Mouse (Mus musculus) layer of hippocampus, postnatal 14 days (tissue): ENCODE results near the gene Morn5. TPM values are rescaled to one million over a fixed set of nuclear protein-coding genes. Genes with fewer than 3 reads are reported as not detected.

ENCODE experiments used
- DNase-seq, 2 experiments: peaks; one replicate each; pipeline ENCODE4 v3.0.0; 2021 to 2022; ENCODE audit warnings: low spot score in 2 of 2, mixed read lengths in 1 of 2
- long read RNA-seq, 2 experiments: library from polyadenylated mRNA; stranded (forward); transcript quantifications; one replicate each; pipeline ENCODE4 v2.0.0; 2021
- total RNA-seq, 2 experiments: library from RNA; stranded (reverse); gene quantifications; 2 replicates each; pipeline ENCODE4 v1.2.3; 2021

Gene Morn5
- 1 to 10 TPM; 2.7 to 2.9 TPM for total RNA-seq
- long read RNA-seq, experiment 1, partial matches to known transcripts = 0 of 1 reads
- long read RNA-seq, experiment 1, other reads (novel, unspliced or antisense) = 0 of 1 reads
- long read RNA-seq, experiment 2, partial matches to known transcripts = 1 of 3 reads
- long read RNA-seq, experiment 2, other reads (novel, unspliced or antisense) = 0 of 3 reads

DNA sequence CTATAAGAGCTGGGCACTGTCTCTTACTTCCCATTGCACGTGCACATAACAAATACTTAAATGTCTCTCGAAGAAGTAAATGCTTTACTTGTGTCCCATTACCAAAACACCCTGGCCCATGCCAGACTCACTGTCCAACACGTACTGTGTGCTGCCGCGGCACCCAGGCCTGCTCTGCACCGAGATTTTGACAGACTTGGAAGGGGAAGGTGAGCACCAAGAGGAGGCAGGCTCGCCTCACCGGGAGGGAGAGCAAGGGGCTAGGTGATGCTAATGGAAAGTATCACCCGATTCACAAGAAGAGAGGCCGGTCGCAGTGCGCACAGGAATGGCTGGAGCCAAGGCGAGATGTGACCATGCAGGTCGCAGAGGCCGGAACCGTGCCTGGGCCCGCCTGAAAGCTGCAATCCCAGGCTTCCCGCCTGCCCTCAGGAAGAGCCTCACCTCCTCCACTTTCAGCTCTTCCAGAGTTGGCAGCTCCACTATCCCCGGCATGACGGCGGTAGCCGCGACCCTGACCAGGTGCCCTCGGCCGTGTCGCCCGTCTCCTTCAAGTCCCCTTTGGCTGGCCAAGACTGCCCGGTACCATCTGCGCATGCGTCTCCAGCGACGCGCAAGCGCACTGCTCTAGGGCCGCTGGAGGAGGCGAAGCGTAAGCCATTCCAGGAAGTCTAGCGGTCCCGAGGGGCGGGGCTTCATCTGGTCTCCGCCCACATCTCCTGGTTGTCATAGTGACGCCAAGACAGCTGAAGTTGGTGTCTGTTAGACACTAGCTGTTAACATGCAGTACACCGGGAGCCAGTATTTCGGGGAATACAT, at the start of gene Morn5, which contains the start of gene Ndufa8:
TSS of gene Morn5 (plus strand) at position 711 of the 819 bp plus-strand sequence.
TSS of gene Ndufa8 (minus strand) at position 659 of the 819 bp plus-strand sequence.
- peak; percentile 98 for DNase-seq

DNA sequence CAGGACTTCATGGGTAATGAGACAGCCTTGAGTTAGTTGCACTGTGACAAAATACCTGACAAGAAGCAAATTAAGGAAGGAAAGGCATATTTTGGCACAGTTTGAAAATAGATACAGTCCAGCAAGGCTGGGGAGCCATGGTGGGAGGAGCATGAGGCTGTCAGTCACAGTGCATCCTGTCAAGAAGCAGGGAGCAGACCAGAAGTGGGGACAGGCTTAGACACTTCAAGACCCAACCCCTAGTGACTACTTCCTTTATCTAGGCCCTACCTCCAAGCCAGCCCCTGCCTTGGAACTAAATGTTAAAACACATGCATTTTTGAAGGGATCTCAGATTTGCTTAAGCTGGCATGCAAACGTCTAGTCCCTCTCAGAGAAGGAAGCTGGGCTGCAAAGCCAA, 48.9 kb upstream of the Morn5 start:
- no peak for DNase-seq

DNA sequence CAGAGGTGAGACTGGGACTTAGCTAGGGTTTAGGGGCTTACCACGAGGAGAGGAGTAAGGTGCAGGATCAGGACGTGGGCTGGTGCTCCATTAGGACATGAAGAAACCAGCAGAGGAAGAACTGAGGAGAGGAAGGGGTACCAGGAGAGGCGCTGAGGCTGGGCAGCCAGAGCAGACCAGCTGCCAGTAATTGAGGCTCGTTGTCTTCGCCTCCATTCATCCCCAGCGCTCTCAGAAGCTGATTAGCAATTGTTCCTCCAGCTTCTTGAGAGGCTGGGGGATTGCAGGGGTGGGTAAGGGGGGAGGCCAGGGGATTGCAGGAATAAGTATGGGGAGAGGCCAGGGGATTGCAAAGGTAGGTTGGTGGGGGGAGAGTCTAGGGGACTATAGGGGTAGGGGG, 47.1 kb upstream of the Morn5 start:
- DNase-seq = no peak

DNA sequence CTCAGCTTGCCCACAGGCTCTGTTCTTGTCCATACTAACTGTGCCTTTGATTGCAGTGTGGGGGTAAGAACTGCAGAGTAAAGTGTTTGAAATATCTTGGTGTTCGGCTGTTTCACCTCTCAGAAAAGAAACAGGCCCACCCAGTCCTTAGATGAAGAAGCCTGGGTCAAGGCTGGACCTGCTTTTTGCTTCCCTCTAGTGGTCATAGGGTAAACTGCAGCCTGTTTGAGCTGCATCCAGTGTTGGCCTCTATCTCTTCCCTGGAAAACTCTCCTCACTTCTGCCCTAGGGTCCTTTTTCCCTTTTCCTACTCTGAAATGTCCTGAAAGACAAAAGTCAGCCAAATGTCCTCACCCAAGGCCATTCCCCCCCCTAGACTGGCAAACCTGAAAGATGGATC, 41.2 kb upstream of the Morn5 start:
- peak; percentile 46 to 65 for DNase-seq

DNA sequence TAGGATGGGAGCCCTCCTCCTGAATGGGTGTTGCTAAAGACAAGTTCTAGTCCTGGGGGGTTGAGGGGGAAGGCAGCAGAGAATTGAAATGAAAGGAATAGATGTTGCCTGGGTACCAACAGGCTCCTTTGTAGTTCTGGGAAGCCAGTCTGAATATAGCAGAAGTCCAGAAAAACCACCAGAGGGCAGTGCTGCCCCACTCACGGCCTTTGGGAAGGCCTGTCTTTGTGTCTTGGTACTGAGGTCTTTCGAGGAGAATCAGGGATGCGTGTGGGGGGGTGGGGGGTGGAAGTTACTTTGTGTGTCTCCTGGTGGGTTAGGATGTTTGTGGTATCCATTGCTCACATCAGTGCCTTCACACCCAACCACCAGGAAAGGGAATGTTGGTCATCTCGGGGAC, 39.9 kb upstream of the Morn5 start:
- DNase-seq = peak; percentile 68 to 71

DNA sequence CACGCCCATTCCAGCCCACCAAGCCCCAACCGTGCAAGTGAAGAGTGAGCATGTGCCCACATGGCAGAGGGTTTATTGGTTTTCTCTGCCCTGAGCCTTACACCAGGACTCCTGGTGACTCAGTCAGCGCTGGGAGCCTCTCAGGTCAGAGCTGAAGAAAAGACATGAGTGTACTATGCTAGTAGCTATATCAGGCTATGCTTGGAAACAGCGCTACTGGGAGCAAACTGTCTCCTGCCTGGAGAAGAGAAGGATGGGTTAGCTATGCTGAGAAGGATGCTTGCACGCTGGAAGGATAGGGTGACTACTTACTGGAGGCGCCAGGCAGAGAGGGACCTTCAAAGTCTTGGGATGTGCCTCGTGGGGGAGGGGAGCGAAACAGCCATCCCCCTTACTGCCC, 38.7 kb upstream of the Morn5 start:
- DNase-seq = no peak

DNA sequence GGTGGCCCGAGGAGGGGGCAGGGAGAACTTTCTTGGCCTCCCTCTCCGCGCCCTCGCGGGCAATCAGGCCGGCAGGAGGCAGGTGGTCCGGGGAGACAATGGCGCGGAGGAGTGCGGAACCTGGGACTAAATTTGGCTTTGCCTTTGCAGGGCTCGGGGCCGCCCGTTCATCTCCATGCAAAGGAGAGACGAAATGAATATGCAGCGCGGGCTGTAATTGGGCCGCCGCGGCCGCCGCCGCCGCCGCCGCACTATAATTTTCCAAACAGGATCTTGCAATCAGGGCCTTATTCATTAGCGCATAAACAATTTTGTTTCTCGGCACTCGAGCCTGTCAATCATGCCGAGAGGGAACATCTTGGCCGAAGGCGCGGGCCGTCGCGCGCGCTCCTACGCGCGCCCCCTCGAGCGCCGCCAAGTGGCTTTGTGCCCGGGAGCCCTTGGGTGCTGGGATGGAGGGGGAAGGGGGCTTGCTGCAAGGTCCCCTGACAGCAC, 37.9 kb upstream of the Morn5 start:
- DNase-seq = peak; percentile 47 to 49

DNA sequence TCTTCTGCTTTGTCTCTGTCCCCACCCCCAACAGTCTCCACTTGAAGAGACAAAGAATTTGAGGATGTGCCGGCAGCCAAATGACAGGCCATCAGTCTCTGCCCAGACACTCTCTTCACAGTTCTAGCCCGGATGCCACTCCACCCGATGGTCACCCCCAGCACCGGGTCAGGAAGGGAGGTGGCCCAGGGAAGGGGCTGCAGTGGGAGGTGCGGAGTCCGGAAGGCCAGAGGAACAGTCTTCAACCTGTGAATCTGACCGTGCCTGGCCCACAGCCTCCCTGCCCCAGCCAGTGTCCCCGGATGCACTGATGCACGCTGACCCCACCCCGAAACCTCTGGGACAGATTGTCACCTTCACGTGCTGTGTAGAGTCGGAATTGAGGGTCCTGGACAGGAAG, 36.2 kb upstream of the Morn5 start:
- no peak for DNase-seq

DNA sequence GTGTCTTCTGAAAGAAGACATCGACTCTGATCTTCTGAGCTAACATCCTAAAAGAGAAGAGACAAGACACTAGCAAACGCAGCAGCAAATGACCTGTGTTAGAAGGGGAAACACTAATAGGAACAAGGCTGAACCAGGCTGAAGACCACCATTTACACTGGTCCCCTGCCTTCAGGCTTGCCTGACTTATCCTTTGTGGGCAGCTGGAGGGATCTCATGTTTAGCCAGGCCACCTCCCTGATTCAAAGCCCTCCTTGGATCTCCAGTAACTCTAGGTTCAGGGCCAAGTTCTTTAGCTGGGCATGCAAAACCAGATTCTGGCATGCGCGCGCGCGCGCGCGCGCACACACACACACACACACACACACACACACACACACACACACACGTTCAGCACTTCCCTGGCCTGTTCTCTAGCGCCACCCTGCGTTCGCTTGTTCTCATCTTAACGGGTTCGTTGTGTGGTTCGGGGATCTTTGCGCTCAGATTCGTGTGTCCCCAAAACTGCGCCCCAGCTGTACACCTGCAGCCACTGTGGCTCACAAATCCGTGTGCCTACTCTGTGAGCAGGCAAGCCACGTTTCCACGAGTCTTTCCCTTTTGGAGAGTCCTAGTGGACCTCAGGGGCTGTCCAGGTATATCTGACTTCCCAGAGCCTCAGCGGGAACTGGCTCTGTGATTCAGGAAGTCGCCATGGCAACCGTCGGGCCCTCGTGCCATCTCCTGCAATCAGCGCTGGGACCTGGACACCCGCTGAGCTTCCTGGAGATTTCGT, 27.7 kb upstream of the Morn5 start:
- peak; percentile 82 to 87 for DNase-seq

DNA sequence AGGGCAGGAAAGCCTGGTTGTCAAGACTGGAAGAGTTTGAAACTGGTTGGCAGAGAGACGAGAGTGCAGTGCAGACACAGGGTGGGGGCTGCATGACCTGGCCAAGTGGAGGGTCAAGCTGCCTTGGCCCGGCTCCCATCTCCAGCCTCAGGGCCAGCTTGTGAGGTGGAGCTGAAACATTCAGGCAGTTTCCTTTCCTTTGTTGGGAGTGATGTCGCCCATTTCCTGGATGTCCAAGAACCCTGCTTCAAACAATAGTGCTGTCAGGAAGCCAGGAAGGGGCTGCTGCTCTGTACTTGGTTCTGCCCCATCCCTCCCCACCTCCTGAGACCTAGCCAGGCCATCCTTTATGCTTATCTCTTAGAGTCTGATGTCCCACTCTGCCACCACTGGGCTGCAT, 26.0 kb upstream of the Morn5 start:
- no peak for DNase-seq

DNA sequence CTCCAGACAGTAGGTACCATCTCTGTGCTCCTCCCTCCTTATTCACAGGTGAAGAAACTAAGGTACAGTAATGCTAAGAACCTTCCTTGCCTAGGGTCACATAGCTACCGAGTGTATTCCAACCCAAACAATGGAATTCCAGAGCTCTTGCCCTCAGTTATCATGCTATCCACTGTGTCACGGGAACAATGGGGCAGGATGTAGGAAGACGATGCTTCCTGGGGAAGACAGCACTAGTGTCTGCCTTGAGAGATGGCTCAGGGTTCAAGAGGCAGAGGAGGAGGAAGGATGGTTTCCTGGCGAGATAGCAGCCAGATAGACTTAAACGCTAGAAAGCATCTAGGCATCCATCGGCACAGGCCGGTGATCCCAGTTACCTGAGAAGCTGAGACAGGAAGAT, 16.4 kb upstream of the Morn5 start:
- DNase-seq = no peak

DNA sequence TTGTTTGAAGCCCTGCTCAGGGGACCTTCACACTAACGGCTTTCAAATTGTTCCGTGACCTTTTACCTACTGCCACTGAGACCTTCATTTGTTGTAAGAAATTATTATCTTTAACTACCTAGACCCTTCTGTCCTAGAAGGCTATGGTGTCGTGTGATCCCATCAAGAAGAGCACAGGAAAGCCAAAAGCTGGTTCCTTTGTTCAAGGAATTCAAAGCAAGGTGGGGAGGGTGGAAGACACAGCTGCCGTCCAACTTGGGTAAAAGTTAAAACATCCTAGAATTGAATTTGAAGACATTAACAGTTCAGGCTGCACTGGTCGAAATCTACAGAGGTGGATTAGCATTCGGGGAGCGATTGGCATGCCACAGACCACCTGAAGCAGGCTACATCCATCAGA, 15.3 kb upstream of the Morn5 start:
- no peak for DNase-seq

DNA sequence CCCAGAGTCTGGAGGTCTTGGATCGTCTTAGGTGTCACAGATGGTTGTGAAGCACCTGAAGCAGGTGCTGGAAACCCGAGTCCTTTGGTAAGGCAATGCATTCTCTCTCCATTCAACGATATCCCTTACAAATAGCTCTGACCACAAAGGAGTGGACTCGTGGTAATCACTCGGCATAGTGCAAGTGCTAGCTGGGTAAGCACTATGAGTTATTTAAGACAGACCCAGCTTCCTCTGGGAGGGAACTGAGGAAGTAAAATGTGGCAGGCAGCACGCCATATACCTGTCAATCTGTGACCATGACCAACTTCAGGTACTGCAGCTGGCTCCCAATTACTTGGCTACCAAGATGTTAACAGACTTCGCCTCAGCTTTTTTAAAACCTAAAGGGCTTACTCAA, 14.4 kb upstream of the Morn5 start:
- DNase-seq = no peak

DNA sequence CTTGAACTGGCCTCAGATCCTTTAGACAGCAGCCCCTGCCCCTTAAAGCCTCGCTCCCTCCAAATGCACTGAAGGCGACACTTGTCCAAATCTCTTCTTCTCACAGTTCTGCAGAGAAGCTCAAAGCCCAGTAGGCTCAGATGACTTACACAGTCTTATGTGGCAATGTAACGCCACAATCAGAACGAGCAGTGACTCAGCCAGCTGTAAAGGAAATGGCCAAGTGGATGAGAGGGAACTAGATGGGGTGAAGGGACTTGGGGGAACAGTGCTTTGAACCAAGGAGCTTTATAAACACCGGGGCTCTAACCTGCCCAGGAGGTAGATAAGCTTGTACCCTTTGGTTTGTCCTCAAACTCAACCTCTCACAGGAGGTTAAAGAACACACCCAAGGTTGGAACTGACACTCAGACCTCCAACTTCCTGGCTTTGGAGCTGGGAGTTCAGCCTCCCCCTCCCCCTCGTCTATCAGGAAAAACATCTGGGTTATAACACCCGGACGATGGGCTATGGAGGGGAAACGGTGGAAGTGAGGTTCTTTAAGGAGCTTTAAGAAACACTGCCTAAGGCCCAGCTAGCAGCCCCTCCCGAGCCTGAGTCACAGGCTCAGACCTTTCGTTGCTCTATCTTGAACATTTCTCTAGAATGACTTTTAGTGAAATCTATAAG, 13.7 kb upstream of the Morn5 start:
- DNase-seq = no peak

DNA sequence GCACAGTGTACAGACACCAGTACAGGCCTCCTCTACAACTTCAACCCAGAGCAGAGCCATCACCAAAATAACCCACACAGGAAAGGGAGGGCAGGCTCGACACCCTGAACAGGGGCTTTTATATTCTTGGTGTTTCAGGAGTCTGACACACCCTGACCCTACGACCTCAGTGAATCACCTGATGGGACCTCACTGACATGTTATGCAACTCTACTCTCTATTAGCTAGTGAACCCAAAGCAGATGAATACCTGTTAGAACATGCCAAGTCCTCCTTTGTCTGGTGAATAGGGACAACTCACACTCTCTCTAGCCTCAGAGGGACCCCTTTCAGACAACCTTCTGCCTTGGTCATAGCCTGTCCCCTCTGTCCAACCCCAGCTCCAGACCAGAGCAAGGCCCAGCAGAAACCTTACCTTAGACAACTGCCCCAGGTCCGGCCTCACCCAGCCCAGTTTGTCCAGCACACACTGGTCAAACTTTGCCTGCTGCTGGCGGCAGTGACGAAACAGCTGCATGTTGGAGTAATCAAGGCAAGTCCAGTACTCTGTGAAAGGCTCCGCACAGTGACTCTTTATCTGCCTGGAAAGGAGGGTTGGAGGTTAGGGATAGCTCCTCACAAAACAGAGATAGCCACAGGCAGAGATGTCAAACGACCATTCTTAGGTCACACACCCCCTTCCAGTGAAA, 9.8 kb upstream of the Morn5 start:
- DNase-seq = no peak

DNA sequence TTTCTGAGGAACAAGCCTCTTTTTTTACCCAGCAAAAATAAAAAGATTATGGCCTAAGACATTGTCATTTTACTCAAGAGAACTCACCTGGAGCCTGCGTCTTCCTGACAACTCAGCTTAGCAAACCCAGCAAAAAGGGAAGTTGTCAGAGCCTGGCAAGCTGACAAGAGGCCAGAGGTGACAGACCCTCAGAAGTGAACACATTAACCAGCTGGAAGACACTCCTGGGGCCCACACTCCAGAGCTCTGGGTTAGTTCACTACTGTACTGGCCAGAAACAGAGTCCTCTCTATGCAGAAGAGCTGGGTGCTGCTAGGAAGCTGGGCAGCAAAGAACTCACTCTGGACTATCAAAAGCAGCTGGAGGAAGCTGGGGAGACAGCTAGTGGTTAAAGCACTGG, 8.4 kb upstream of the Morn5 start:
- DNase-seq = no peak

DNA sequence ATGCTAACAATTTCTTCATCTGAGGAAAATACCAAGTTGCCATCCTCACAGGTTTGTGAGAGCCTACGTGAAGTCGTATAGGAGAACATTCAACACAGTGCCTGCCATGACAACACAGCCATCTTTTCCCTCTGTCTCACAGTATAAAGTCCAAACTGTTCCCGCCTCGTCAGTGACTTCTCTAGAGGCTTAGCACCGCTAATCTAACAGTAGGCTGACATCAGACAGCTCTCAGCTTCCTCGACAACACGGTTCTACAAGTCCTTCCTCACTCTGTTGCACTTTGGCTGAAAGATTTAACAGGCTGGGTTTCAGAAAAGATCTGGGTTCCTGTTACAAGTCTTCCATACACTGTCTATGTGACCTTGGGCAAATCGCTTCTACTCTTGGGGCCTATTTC, 1.1 kb upstream of the Morn5 start:
- DNase-seq = no peak

DNA sequence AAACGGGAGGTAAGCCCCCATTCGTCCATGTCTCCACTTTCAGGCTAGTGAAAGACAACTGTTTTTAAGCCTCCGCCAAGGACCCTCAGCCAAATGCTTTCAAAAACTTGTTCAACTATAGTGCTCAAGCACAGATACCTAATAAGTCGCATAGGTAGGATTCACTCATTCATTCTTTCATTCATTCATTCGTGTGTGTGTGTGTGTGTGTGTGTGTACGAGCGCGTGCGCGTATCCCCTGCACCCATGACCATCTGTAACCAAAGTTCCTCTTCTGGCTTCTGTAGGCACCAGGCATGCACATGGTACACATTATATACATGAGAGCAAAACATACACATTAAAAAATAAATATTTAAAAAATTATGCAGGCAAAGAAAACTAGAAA, 303 bp downstream of the Morn5 start:
- no peak for DNase-seq

DNA sequence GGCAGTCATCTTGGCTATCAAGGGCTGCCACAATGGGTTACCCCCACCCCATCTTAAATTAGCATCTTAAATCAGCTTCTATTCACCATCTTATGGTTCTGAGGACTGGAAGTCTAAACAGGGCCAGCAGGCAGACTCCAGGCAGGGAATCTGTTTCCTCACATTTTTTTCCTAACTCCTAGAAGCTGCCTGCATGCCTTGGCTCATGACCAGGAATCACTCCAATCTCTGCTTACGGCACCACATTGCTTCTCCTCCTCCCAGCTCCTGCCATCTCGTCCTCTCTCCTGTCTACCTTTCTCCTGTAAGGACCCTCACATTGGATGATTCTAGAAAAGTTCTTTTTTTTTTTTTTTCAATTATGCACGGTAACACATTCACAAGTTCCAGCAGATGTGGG, 4.0 kb downstream of the Morn5 start:
- DNase-seq = peak in 1 of 2 experiments; percentile 35

DNA sequence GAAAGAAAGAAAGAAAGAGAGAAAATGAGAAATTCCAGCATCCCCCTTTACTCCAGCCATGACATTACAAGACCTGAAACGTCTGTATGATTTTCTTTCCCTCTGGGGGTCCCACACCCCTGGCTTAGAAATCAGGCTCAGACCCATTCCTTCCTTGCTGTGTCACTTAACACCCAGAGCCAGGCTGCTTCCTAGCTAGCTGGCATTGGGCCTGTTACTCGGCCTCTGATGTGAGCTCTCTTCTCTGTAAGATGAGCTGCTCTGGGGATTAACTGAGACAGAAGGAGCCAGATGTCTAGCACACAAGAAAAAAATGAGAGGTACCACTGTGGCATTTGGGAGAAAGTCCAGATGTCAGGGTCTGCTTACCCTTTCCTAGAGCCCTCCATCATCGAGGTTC, 7.0 kb downstream of the Morn5 start:
- DNase-seq = no peak

DNA sequence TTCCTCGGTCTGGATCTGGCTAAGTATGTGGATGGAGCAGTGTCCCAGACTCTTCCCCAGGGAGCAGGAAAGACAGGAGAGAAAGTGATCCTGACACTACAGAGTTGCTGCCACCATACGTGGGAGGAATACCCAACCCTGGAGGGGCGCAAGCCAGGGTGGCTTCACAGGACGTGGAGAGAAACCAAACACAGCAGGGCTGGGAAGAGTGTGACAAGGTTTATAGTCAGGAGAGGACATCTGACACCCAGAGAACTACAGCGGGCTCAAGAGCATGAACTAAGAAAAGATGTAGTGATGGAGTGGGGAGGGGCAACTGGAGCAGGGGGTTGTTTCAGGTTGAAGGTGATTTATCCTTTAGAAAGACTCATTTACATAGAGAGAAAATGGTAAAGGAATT, 12.2 kb downstream of the Morn5 start:
- DNase-seq = no peak
